Mouse (Mus musculus) heart, adult 18-20 months (tissue): ENCODE measurements around the gene Gm1123. TPM values are rescaled to one million over a fixed set of nuclear protein-coding genes. Genes with fewer than 3 reads are reported as not detected.
A peak's percentile ranks its signal among the peaks of the same experiment; 100 is the strongest.

Source experiments
- DNase-seq, 2 experiments: peaks; one replicate each; pipeline ENCODE4 v3.0.0; 2021 to 2022; ENCODE audit warnings: mixed read lengths in 1 of 2
- long read RNA-seq, 2 experiments: library from polyadenylated mRNA; stranded (forward); transcript quantifications; one replicate each; pipeline ENCODE4 v2.0.0; 2021
- total RNA-seq, 2 experiments: library from RNA; stranded (reverse); gene quantifications; 2 replicates each; pipeline ENCODE4 v1.2.3; 2021

Gm1123 gene
- total RNA-seq = under 1 TPM in 1 of 2 experiments, not detected in 1; 0.18 TPM
- long read RNA-seq, experiment 1 = 0 reads
- long read RNA-seq, experiment 2 = 0 reads

- DNase-seq = no peak
These were observed at the start of gene Gm1123 for GRCm38 (mm10) chr9:99035575-99035974. TSS of gene Gm1123 (minus strand) at chr9:99035715.

GRCm38 (mm10) chr9:99081718-99082117 lies 46.2 kb upstream of the Gm1123 start:
- DNase-seq = no peak

- no peak for DNase-seq
These were observed 45.8 kb upstream of the Gm1123 start for GRCm38 (mm10) chr9:99081308-99081707.

- DNase-seq = no peak
These were observed 45.1 kb upstream of the Gm1123 start for GRCm38 (mm10) chr9:99080657-99081056.

- no peak for DNase-seq
These were observed 38.9 kb upstream of the Gm1123 start for GRCm38 (mm10) chr9:99074462-99074861.

GRCm38 (mm10) chr9:99072538-99072937 lies 37.0 kb upstream of the Gm1123 start:
- DNase-seq = no peak

GRCm38 (mm10) chr9:99065311-99065710 lies 29.8 kb upstream of the Gm1123 start:
- no peak for DNase-seq

GRCm38 (mm10) chr9:99064216-99064615 lies 28.7 kb upstream of the Gm1123 start:
- DNase-seq = peak in 1 of 2 experiments; percentile 55

GRCm38 (mm10) chr9:99062544-99062943 lies 27.0 kb upstream of the Gm1123 start:
- peak; percentile 64 to 78 for DNase-seq

- no peak for DNase-seq
These were observed 22.2 kb upstream of the Gm1123 start for GRCm38 (mm10) chr9:99057751-99058150.

GRCm38 (mm10) chr9:99049760-99050159 lies 14.2 kb upstream of the Gm1123 start:
- peak; percentile 7 to 13 for DNase-seq

- peak; percentile 31 to 42 for DNase-seq
These were observed 13.3 kb upstream of the Gm1123 start for GRCm38 (mm10) chr9:99048724-99049250.

- DNase-seq = no peak
These were observed 9.2 kb upstream of the Gm1123 start for GRCm38 (mm10) chr9:99044761-99045160.

- DNase-seq = no peak
These were observed 7.1 kb upstream of the Gm1123 start for GRCm38 (mm10) chr9:99042641-99043040.

GRCm38 (mm10) chr9:99041994-99042393 lies 6.5 kb upstream of the Gm1123 start:
- DNase-seq = no peak

- no peak for DNase-seq
These were observed 1.4 kb downstream of the Gm1123 start for GRCm38 (mm10) chr9:99034111-99034510.

- DNase-seq = peak in 1 of 2 experiments; percentile 4
These were observed 3.5 kb downstream of the Gm1123 start for GRCm38 (mm10) chr9:99032031-99032430.

- DNase-seq = no peak
These were observed 13.8 kb downstream of the Gm1123 start for GRCm38 (mm10) chr9:99021751-99022150.

- DNase-seq = no peak
These were observed 14.3 kb downstream of the Gm1123 start for GRCm38 (mm10) chr9:99021166-99021565.

GRCm38 (mm10) chr9:99017679-99018078 lies 17.8 kb downstream of the Gm1123 start:
- no peak for DNase-seq

- DNase-seq = no peak
These were observed 18.8 kb downstream of the Gm1123 start for GRCm38 (mm10) chr9:99016759-99017158.

GRCm38 (mm10) chr9:99016301-99016700 lies 19.2 kb downstream of the Gm1123 start:
- no peak for DNase-seq

- DNase-seq = no peak
These were observed 25.7 kb downstream of the Gm1123 start for GRCm38 (mm10) chr9:99009898-99010199.

- peak; percentile 17 to 29 for DNase-seq
These were observed 26.2 kb downstream of the Gm1123 start for GRCm38 (mm10) chr9:99009069-99009897.
